Mouse (Mus musculus) kidney, adult 8-10 months (tissue): ENCODE data around the gene Dnah14.
A peak's percentile ranks its signal among the peaks of the same experiment; 100 is the strongest.

Experiments
- DNase-seq, 2 experiments: peaks; one replicate each; pipeline ENCODE4 v3.0.0; 2022

The Dnah14 gene

DNA sequence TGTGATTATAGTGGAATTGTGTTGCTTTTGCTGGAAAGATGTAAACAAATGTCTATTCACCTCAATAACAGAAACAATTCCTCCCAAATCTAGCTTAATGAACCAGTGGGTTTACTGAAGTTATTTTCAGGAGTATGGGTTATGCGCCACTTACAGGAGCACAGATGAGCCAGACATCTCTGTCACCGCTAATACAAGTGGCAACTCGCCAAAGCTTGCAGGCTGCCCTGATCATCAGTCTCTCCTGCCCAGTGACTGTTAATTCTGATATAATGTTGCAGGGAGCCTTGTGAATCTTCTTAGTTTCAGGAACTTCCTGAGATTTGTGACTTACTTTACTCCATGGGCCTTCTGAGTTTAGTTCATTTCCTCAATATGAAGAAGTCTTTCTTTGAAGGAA, 223.6 kb downstream of the Dnah14 start:
- no peak for DNase-seq

DNA sequence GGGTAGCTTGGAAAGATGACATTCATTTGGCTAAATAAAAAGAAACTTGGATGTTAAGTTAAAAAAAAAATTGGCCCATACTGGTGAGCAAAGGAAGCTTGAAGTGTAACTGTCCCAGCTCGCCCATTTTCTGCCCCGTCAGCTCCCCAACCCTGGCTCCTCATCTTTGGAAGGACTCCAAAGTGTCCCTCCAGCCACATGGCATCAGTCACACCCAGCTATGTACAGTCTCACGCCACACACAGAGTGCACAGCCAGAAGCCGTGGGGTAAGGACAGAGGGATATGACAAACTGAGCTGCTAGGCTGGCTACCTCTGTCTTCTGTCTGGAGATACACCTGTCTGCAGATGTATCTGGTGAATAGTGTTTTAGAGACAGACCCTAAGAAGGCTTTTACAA, 224.3 kb downstream of the Dnah14 start:
- no peak for DNase-seq

DNA sequence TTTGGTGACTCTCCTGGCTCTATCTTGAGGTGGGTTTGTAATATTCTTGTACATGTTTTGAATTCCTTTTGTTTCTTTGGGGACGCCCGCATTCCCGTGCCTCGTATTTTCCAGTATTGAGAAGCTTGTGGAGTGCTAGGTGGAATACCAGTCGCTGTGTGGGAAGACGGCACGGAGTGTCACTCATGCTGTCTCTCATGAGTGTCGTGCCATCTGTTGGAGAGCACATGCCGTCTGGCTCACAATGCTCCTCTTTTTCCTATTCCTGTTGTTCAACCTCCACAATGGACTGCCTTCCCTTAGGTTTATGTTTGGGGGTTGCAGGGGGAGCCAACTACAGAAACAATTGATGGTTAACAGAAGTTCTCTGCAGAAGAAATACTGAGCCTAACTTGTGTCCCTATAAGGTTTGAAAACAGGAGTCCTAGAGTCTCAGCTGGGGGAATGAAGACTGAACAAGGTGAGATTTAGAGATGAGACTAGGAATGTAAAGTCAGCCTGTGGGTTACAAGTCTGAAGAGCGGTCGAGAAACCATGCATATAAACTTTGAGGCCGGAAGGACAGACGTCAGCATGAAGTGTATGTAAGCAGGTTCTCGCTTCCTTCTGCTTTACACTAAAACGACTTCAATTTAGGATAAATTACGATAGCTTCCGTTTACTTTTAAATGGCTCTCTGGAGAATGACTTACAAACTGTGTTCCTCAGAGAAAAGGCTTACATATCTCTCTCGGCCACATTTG, 235.3 kb downstream of the Dnah14 start:
- no peak for DNase-seq

DNA sequence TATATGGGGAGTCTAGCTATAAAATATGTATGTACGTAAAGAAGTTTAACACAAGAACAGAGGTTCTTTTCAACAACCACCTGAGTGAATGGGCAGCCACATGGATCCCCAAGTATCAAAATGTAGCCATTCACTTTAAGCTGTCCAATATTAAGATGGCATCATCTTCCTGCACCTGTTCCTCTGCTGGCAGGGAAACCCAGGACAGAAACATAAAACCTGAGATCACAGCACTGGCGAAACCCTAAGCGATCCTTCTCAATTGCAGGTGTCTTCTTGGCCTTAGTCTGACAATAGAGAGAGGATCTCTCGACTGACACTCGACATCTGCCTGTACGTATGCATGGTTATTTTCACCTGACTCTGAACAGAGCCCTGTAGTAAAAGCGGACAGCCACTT, 250.4 kb downstream of the Dnah14 start:
- DNase-seq, result no peak

DNA sequence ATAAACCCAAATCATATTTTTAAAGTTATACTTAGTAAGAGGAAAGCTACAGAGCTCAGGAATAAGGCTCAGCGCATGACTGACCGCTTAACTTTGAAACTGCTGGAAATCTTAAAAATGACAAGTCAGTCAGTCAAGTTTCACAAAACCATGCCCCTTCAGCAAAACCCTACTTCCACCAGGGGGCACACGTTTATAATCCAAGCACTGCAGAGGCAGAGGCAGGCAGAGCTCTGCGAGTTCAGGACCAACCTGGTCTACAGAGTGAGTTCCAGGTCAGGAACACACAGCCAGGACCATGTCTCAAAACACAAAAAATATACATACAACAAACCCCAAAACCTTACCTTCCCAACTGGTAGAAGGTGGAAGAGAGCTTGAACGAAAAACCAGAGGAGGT, 252.0 kb downstream of the Dnah14 start:
- no peak for DNase-seq

DNA sequence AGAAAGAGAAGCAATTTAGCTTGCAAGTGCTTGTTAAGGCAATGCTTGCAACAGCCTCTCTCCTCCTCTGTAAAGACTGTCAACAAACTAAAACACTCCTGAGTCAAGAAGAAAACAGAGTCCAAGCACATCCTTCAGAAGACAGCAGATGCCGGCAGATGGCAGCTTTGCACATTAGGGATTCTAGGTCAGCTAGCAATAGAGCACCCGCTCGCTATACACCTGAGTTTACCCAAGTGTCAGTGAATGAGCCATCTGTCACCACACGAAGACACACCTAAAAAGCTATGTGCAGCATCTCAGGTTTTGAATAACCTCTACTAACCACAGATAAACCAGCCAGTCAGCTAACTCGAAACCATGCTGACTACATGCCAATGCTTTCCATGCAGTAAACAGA, 256.4 kb downstream of the Dnah14 start:
- no peak for DNase-seq

- DNase-seq, result no peak
Observed at GRCm38 (mm10) chr1:181833143-181833542, 256.8 kb downstream of the Dnah14 start.

GRCm38 (mm10) chr1:181838111-181838510, 261.8 kb downstream of the Dnah14 start:
- DNase-seq, result no peak

DNA sequence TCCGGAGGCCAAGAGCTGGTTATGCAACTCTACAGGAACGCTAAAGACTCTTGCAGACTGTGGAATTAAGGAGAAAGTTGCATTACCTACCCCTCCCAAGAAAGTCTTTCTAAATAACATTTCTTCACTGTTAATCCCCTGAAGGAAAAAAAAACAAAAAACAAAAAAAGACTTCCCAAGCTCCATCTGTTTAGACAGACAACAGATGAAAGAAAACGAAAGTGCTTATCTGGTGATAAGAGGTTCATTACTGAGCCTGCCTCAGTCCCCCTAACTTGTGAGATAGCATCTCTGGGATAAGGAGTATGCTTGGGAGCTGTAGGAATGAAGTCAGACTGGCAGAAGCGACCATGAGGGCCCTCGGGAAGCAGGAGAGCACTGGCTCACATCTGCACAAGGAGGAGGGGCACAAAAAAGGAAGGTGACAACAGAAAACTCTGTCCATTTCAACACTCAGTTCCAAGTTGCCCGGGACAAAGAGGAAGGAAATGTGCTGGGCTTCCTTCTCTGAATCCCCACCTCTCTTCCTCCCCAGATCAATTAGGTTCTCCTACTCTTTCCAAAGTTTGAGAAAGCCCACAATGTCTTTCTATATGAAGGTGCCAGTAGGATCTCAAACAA, 263.5 kb downstream of the Dnah14 start:
- DNase-seq, result no peak

DNA sequence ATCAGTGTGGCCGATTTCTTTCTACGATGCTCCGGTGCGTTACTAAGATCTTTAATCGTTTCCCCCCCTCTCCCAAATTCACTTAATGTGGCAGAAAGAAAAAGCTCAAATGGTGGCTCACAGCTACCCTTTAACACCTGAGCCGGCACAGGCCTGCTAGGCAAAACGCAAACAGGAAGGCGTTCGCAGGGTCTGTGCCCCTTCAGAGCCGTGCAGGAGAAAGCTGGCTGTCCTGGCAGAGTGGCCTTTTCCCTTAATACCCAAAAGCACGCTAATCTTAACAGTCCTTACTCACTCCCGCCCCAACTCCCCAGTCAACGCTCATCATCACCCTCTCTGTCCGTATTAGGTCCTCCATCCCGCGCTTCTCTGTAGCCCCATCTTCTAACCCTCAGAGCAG, 265.0 kb downstream of the Dnah14 start:
- DNase-seq, result no peak

GRCm38 (mm10) chr1:181841864-181842672, 265.7 kb downstream of the Dnah14 start:
- peak; percentile 95 for DNase-seq

- peak in 1 of 2 experiments; percentile 17 for DNase-seq
Observed at GRCm38 (mm10) chr1:181842781-181843180, 266.4 kb downstream of the Dnah14 start, which contains the start of gene Lbr. TSS of gene Lbr (minus strand) at chr1:181843046.

DNA sequence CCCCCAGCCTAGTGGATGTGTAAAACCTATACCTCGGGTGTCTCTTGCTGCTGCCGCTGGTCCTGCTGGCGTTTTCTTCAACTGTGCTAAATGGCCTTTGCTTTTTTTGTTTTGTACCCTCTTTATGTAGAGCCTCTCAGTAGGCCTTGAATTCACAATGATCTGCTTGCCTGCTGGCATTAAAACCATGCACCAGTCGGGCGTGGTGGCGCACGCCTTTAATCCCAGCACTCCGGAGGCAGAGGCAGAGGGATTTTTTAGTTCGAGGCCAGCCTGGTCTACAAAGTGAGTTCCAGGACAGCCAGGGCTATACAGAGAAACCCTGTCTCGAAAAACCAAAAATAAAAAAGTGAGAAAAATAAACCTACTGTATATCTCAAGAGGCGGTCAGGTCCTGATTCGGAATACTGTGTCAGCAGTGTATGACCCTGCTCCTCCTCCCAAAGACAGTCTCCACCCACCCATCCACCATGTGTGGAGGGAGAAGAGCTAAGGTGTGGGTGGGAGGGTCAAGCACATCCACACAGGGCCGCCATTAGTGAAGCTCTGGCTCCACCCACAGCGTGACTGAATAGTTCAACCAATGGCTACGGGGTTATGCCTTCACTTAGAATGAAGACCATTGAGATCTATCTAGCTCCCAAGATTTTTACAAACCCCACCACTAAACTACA, 268.7 kb downstream of the Dnah14 start:
- DNase-seq, result no peak

DNA sequence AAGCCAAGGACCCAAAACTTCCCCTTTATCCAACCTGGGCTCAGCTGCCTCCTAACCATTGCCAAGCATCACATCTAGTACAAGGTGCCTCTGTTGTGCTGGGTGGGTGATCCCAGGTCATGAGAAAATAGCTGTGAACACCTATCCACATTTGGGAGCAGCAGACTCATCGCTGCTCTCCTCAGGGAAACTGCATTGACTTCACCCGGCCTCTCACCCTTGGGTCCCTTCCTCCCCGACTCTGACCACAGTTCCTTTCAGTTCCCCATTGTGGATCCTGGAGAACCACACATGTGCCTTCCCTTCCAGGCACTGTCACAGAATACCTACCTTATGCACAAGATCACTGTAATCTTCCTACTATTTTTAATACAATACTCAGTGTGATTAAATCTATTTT, 269.4 kb downstream of the Dnah14 start:
- peak in 1 of 2 experiments; percentile 48 for DNase-seq

- peak; percentile 61 to 72 for DNase-seq
Observed at GRCm38 (mm10) chr1:181847396-181847795, 271.0 kb downstream of the Dnah14 start.

DNA sequence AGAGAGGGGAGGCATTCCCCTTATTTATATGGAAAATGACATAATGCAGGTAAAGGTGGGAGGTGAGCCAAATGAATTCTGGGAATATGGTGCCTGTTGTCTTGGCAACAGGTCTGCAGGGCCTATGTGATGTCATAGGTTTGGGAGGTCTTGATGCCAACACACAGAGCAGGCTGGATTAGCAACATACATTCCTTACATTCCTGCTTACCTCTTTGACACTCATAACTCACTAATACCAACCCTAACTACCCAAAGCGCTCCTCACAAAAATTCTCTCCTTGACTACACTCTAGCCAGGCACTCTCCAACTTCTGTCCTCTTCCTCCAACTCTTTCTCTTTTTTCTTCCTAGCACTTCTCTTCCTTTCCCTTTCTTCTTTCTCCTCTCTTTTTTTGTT, 271.9 kb downstream of the Dnah14 start:
- no peak for DNase-seq

DNA sequence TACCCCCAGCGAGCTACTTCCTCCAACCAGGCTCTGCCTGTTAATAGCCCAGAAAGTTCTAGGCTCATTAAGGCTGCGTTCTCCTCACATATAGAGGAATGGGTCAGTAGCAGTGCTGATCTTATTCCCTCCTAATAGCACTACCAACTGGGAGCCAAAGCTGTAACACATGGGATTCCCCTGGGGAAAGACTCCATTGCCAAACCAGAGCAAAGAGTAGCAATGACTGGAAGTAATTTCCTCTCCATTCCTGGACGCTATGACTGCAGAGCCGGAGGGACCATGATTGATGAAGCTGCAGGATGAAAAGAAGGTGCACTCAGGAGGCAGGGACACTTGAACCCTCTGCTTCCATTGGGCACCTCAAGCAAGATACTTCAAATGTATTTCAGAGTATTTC, 274.1 kb downstream of the Dnah14 start:
- no peak for DNase-seq

DNA sequence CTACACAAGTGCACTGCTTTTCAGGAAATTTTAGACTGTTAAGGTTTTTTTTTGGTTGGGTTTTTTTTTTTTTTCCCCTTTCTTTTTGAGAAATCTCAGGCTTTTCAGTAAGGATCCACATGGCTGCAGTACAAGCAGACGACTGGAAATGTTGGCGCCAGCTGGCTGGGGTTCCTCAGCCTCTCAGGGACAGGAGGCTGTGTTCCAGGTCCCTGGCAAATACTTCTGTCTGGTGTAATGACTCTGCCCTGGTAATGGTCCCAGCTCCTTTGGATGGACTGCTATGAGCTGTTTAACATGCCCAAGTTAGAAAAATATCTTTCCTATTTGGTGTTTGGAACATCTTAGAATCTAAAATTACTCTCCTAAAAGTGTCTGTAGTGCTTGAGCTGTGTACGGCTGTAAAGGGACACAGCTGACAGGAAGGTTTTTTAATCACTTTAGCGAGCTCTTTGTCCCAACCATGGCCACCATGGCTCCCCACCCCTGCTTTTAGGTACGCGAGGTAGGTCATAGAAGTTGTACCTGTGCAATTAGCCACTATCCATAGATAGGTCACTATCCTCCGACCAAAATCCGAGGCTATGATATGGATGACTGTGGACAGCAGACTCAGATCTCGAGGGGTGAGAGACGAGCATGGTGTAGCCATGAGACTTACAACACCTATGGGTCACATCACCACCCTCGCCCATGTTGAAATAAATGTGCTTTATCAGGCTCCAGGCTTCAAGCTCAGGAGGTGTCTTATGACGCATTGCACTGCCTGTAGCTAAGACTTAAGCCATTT, 275.4 kb downstream of the Dnah14 start:
- peak in 1 of 2 experiments; percentile 25 for DNase-seq

GRCm38 (mm10) chr1:181852466-181852865, 276.1 kb downstream of the Dnah14 start:
- DNase-seq, result peak in 1 of 2 experiments; percentile 26

DNA sequence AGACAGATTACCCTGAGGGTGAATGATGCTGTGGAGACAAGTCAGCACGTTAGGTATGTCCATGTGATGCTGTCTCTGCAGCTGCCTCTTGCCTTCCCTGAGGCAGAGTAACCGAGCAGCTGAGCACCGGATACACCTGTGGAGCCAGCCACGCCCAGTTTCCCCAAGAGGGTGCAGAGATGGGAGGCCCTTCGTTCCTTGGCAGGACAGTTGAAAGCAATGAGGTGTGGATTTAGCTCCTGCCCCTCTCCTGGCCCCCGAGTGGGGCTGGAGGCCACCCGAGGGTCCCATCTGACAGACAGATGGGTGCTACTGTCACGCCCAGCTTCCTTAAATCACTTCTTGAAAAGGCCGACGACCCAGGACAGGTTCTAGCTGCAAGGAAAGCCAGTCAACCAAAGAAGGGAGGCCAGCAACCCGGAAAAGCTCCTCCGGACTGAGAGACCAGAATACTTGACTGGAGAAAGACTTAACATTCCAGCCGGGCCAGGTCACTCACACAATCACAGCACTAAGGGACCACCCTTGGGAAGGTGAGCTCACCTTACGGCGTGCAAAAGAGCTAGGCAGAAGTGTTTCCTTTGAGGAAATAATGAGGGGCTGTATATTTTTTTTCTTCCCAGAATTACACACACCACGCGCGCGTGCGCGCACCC, 276.9 kb downstream of the Dnah14 start:
- DNase-seq, result peak; percentile 31 to 37

GRCm38 (mm10) chr1:181854829-181855228, 278.5 kb downstream of the Dnah14 start:
- no peak for DNase-seq

DNA sequence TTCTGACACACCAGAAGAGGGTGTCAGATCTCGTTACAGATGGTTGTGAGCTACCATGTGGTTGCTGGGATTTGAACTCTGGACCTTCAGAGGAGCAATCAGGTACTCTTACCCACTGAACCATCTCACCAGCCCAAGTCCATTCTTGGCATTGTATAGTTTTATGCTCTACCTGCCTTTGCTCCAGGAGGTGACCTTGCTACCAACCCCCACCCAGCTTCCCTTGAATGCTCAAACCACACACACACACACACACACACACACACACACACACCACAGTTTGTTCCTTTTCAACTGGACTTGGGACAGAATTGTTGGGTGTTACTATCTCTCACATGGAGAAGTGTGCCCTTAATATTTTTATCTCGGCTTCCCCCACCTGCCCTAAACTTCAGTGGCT, 280.0 kb downstream of the Dnah14 start:
- no peak for DNase-seq
